Mouse (Mus musculus): ENCODE measurements around the gene Map3k21.

GRCm38 (mm10) chr8:125971336-125971735 is 61.1 kb downstream of the Map3k21 start:
- TF ChIP-seq CTCF (conservative IDR thresholded peaks at IDR 0.05; ENCODE audit: insufficient read depth, insufficient read length, low read depth, low read length) (no peak), POLR2A (IDR thresholded peaks at IDR 0.05; ENCODE audit: low read depth, low read length) (no peak)
